Mouse (Mus musculus) adrenal gland, adult (tissue): ENCODE measurements around the gene Peak1.

Experiments used
- DNase-seq, 2 experiments: peaks; one replicate each; pipeline ENCODE4 v3.0.0; 2022 to 2023; ENCODE audit warnings: low spot score in 1 of 2; ENCODE audit not compliant: inconsistent age in 2 of 2

The Peak1 gene

DNA sequence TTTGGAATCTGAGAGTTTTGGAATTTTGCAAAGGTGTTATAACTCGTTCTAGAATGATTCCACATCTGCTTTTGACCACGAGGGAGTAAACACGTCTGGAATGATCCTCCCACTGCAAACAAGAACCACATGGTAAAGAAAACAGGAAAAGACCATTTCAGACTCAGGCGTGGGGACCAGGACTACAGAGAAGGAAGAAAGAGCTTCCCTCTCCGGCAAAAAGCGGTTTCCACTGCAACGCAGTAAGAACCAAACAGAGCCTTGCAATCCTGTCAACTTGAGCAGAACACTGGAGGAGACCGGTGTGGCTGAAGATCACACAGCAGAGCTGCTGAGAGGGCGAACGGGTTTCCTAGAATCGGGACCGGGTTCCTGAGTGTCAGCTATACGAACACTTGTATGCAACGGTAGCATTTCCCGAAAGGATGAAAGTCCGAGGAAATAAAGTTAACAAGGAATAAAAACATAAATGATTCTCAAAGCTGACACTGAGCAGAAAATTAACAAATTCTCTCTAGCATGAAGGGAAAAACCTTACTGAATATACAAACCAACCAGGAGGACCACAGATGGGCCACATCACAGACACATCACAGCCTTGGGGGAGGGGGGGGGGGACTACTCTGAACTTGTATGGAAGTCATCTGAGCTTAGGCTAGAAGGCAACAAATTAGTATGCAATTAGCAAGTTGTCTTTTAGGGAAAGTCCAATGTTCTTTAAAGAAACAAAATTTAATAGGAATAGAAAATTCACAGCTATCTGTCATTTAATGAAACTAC, 93.1 kb downstream of the Peak1 start:
- peak in 1 of 2 experiments; percentile 50 for DNase-seq

DNA sequence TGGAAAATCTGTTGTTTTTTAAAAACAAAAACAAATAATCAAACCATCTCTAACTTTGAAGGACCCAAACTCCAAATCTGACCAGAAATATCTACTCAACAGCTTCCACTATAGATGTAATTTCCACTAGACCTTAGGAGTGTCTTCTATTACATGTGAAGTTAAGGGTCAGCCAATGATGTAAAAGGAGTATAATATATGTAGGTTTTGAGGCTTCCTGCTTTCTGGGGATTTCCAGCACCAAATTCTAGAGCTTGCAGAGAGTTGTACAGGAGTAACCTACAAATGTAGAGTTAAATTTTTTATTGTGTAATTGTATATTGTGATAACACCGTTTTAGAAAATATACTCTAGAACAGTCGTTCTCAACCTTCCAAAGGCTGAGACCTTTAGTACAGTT, 96.6 kb downstream of the Peak1 start:
- DNase-seq: no peak

DNA sequence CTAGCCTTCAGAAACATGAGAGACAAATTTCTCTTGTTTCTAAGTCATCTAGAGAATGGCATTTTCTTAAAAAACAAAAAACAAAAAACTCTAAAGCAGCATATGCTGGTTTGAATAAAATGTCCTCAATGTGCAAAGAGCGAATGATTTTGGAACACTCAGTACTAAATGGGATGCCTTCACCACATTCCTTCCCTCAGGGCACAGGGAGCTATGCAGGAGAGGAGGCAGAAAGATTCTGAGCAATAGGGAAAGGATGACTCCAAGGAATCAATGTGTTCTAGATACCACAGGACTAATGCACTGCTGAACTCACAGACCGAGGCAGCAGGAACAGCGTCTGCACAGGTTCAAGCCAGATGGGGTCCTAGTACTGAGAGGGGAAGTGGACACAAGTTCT, 103.5 kb downstream of the Peak1 start:
- DNase-seq: no peak

DNA sequence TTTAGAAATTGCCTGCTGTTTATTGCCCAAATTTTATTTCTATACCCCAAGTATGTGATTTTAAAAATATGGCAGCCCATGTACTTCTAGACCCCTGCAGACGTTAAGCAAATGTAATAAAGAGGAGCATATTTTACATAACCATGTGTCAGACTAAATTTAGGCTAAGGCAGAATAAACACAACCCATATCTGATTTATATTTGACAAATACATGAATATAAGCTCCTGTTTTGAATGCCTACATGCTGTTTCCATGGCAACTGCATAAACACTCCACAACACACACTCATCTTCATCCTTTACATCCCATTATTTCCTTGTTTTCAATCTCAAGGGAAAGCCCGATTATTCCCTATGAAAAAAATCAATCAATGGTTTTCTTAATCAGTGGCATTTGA, 108.8 kb downstream of the Peak1 start:
- no peak for DNase-seq

DNA sequence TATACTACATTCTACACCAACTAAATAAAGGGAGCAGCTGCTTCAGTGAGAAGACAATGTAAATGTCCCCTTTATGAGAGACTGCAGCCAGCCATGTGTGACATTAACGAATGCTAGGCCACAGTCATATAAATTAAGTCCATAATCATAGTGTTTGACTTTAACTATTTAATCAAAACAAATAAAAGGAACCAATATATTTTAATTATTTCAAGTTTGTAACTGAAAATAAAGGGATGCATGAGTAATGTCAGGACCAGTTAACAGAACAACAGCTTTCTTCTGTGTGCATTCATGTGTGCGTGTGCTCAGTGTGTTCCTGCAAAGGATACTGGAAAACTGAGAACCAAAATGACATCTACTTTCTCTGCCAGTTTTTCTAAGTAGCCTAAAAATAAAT, 113.3 kb downstream of the Peak1 start:
- DNase-seq: no peak

DNA sequence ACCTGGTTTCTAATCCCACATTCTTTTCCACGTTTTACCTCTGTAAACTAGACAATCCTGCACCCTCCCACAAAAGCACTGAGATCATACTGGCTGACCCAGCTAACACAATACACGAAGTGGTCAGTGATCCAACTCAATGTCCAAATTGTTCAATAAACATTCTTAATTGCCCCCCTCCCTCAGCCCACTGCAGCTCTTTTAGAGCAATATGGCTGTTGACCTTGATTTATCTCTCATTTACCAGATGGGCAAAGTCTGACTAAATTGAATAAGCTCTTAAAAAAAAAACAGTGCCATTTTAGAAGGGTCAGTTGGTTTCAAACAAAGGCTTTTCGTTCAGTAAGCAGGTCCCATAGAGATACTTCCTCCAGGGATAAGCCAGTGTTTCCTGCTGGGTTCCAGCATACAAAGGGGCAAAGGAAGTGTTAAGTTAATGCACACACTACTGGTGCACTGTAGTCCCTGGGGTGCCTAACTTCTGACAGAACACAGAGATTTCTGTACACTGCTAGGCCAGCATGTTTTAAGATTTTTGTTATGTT, 114.9 kb downstream of the Peak1 start:
- DNase-seq: no peak

DNA sequence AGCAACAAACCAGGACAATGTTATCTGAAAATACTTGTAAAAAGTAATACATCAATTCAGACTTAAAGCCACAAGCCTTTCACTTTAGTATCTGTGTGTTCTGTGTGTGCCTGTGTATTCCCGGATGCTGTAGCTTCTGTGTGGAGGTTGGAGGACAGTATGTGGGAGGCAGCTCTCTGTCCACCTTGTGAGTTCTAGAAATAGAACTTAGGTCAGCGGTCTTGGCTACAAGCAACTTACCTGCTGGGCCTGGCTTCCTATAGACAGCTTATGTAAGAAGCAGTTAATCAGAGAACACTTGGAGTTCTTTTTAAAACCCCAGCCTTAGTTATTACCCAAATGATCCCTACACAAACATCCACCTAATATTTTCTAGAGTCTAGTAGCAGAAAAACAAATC, 127.8 kb downstream of the Peak1 start:
- DNase-seq: no peak

DNA sequence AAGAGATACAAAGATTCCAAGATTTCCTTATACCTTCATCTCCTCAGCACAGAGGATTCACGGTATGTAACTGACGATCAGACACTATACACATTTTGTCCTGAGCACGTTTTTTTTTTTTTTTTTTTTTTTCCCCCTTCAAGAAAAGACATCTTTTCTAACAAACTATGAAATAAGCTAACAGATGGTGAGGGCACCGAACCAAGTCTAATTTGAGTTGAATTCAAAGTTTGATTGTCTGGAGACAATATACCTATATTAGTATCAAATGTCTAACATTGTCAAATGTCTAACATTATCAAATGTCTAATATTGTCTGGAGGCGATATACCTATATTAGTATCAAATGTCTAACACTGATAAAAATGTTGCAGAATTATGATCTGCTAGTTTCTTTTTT, 135.4 kb downstream of the Peak1 start:
- no peak for DNase-seq

DNA sequence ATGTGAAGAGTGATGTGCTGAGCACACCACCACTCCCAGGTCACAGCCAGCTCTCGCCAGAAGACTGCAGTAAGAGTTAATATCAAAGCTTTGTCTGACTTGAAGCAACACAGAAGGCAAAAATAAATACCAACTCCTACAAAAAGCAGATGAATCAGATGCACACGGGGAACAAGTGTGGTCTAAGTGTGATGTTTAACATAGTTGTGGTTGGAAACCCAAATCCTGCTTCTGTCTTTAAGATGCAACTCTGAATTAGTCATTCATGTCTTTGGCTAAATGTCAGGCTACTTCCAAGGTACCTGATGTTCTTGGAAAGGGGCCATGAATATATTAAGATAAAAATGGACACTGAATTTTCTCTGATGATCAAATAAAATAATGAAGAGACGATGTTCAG, 144.3 kb downstream of the Peak1 start:
- DNase-seq: no peak

DNA sequence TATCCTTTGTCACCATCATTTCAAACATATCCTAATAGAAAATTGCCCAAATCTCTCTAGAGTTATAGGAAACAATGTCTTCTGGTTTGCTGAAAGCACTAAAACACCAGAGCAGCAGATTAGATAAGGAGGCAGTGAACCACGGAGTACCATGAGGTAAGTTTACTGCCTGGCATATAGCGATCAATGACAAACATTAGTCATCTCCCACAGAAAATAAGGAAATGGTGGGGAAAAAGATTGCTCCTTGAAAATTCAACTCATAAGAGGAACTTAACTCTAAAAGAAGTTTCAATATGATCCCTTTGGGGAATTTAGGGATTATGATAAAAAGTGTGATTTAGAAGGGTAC, 145.6 kb downstream of the Peak1 start:
- no peak for DNase-seq

DNA sequence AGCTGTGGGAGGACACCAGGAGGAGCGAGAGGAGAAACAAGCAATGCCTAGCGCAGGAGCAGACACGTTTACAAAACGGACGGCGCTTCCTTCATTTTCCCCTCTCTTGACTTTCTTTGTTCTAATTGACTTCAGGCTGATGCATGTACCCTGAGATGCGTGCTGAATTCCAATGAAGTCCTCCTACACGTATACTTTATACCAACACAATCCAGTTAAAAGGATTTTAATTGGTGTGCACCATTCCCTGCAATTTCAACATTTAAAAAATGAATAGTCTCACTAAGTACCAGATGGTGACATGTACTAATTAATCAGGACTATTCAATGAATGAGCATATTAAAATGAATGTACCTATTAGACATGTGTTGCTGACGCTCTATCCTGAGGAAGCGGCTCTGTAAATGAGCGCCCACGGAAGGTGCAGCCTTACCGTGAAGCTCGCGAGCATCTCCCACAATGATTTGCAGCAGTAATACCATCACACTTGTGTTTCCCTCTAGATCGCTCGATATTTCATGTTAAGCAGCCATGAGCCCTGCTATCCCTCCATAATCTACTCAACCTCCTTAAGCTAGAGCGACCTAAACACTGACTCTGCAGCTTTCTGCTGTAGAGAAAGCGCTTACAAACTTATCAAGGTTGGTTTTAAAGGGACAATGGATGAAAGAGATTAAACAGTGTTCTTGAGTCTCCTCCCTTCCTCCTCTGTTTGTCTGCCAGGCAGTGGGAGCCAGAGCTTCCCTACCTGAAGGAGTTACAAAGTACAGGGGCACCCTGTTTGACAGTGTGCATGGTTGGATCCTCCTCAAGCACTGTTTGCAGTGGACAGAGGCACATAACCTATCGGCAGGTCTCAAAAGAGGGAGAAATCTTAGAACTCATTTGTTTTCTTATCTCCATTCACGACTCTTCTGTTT, 146.3 kb downstream of the Peak1 start:
- DNase-seq: no peak

DNA sequence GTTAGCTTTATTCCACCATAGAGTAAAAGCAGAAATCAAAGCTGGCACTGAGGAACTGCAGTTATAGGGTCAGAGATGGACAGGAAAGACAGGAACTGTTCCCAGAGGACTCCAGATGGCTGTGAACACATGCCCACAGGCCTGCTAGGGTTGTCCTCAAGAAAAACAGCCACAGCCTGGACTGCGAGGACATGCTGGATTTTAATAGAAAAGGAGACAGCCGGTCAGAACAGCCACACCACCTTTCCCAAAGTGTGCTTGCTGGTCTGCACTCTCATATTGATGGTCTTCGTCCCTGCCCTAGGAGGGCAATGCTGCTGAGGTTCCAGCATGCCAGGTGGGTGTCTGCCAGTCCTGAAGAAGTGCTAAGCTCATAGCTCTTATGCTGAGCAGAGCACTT, 148.8 kb downstream of the Peak1 start:
- no peak for DNase-seq

DNA sequence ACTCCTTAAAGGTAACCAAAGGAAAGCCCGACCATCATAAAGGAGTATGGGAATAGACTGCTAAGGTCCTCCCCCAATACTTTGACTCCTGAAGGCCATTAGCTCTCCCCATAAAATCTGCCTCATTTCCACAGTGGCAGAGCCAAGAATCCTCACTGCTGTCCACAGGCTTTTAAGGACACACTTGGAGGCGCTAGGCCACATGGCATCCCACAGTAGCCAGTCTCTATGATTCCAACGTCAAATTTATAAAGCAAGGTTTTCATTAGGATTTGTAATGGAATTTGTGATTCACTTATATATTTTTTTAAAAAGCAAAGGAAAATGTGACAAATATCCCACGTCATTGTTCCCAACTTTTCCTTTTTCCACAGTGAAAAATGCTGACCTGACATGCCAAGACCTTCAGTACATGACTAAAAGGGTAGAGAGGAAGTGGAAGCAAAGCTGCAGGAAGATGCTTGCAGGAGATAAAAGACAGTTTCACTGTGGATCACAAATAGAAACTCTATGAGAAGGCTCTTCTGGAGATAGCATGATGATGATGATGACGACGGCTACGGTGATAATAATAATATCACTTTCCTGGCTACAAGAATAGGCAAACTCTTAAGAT, 151.6 kb downstream of the Peak1 start:
- peak; percentile 28 to 68 for DNase-seq

DNA sequence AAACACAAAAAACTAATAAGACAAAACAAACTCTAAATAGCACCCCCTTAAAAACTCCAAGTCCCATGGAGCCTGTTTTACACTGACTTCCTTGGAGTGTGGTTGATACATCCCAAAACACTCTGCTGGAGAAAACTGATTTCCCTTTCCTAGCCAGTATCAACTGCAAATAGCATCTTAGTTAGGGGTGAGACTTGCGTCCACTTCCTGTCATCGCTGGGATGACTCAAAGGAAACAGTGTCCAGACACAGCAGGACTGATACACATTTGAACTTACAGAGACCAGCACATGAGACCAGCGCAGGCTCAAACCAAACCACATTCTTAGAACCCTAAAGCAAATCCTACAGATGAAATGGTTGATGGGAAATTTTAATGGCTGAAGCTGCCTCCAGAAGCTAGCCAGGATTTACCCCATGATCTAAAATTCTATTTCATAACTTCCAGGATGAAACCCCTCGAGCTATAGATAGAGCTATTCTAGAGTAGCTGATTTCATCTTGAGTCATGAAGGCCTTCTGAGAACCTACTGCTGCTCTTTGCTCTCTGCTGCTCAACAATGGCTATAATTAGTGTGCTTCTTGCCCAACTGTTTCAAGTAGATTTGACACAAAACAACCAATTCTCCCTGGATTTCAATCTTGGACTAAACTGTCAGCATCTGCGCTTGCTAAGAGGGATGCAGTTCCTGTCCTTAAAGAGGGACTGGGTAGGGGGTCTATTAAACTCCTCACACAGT, 152.2 kb downstream of the Peak1 start:
- peak; percentile 25 to 69 for DNase-seq

DNA sequence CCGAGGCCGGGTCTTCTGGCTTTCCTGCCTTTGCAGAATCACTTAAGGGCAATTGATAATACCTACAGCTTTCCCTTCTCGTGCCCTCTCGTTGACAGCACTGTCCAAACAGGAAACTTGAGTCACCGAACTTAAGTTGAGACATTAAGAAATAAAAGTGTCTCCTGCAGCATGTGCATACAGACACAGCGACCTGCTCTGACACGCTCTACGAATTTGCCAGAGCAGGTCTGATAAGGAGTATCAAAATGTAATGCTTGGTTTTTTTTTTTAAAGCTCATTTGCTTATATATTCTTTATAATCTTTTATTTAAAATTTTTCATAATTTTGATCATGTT, 152.9 kb downstream of the Peak1 start:
- no peak for DNase-seq

DNA sequence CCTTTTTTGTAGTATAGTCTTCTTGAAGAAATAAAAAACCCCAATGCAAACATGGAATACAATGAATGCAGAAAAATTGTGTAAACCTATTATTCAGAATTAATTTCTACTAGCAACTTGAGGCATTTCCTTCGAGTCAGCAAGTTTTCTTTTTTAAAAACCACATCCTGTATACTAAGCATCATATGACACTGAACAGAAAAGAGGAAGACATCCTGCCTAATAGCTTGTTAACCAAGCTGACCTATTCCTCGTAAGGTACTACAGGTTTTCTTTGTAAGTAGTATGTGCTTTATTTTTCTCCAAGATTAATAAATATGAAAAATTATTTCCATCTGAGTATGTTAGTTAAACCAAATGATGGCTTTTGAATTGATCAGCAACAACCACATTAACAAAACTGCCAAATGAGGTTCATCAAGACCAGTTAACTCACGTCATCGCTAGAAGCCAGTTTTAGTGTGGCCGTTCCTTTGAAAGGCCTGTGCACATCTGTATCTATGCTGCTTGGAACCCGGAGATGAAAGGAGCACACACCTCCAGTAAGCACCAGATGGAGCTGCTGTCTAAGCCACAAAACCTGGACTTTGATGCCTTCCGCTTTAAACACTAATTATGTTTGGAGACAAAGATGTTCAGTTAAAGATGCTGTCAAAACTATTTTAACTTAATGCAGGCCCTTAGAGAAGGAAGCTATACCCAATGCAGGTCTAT, 153.4 kb downstream of the Peak1 start:
- DNase-seq: peak; percentile 60 to 87

DNA sequence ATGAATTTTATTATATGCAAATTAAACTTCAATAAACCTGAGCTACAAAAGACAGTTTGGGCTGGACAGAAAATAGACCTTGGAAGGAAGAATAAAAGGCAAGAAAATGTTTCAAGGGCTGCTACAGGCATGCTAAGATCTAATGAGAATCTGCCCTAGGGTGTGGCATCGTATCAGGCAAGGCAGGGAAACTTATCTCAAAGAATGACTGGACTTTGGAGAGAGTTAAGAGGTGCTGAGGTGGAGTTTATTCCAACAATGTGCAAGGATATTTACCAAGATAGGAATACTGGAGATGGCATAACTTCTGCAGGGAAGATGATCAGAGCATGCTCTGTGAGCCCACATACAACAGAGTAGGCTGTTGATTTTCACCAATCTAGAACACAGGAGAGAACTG, 154.8 kb downstream of the Peak1 start:
- DNase-seq: no peak

DNA sequence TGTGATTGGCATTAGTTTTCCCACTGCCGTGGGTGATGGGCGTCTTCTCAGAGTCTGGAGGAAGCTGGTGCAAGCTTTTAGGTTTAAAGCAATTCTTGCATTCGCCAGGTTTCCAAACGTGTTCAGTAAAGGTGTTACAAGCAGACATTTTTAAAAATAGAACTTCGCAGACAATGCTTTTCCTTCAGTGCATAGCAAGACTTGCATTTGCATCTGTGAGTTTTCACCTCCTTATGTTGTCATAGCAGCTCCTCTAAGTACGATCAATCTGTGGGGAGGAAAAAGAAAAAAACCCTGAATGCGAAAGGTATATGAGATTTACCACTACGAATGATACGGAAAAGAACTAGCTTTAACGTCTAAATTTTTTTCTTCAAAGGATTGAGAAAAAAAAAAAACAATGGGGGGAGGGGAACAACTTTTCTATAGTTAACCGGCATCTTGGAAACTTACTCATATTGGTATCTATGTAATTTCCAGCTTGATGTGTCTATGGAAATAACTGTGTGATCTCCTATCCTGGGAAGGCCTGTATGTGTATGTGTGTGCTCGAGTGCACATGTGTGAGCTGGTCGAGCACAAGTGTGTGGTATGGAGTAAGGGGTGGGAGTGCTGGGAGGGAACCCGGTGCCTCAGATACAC, 157.3 kb downstream of the Peak1 start:
- no peak for DNase-seq

DNA sequence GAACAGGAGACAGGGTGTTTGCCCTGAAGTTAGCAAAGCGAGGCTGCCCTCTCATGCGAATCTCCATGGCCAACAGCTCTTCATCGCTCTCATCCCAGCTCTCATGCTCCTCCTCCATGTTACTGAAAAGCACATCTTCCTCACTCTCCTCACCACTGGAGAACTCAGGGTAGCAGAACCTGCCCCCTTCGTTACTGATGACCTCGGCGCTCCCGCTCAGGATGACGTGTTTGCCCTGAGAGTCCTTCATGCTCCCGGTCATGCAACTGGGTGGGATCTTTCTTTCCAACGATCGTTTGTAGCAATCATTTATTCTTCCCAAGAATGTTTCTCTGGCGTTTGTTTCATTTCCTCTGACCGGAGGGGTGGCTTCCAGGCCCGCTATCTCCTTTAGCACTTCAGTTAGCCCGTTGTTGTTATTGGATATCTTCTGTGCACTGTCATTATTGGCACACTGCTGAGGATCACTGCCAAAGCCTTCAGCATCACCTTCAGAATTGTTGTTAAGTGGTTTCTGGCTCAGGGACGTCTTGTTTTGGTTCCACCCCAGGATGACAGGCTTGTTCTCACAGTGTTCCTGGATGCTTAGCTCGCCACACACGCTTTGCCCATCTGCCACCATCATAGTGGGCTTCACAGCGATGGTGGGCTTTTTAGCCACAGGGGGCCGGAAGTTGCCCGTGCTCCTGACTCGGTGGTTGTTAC, 157.9 kb downstream of the Peak1 start:
- DNase-seq: peak in 1 of 2 experiments; percentile 74
